Mouse (Mus musculus) small intestine, adult 10 weeks (tissue): Measurements from ENCODE around the gene Zfp235. TPM values are rescaled to one million over a fixed set of nuclear protein-coding genes. Genes with fewer than 3 reads are reported as not detected.

Source experiments
- polyA plus RNA-seq: library from polyadenylated mRNA; stranded (reverse); fragments of 350-450 nt; fragmentation: Illumina TruSeq; extraction: RNeasy Lipid Tissue Mini Kit (QIAGEN cat#74804); gene quantifications from one replicate; pipeline ENCODE4 v1.2.3, GENCODE M21; 2014; ENCODE audit warnings: low replicate concordance

Gene Zfp235
- polyA plus RNA-seq, result 4.6 TPM

DNA sequence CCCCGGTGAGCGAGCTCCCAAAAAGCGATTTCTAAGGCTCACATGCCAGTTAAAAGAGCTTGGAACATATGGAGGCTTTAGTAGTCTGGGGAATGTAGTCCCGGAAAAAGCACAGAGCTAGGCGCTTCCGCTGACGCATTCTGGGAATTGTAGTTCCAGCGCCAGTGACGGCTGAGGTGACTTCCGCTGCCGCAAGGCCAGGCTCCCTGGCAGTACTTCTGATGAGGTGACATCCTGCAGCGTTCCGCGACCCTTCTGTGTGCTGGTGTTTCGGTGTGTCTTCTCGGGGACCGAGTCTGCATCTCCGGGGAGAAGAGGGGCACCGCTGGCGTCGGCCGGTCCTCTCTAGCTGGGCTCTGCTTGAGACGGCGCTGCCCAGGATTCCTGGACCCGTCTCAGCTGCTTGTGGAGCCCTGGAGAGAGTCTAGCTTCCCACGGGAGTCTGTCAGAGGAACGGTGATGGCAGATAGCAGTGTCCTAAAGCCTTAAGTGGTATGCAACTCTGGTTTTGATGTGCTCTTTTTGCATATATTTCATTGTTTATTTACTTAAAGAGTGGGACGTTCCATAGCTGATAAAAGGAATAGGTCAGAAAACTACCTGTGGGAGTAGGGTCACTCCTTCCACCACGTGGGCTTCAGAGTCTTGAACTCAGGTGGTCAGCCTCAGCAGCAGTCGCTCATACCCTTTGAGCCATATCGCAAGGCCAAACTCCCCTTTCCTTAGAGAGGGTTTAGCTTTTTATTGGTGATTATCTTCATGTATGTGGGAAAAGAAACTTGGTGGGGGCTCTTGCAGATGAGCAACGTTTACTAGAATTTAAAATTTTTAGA, at the start of gene Zfp235:
Zfp235 (plus strand) TSS at position 174 of the 833 bp plus-strand sequence.

DNA sequence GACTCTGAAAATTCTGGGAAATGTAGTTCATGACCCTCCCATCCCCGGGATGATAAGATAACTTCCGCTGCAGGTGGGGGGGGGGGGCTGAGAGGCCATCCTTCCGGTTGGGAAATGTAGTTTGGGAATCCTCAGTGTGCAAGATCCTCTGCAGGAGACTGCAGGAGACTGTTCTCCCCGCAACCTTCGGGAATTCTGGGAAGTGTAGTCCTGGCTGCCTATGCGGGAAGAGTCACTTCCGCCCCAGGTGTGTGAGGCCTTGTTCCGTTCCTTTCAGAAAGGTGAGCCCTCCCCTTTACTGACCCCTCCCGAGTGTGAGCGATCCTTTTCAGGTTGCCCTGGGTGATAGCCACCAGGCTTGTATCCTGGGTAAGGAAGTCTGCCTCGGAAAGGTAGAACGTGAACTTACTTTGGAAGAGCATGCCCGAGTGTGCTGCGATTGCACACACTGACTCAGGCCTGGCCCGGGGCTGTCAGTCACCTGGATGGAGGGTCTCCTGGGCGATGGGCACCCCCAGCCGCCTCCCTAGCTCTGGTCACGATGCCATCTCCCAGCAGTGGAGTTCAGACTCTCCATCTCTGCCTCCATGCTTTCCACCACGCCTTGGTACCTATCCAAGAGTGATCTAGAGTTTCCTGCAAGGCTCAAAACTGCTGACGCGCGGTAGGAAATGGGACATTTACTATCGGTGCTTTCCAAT, 21.7 kb upstream of the Zfp235 start, which contains the start of gene Zfp112:
Zfp112 (plus strand) TSS at position 159 of the 701 bp plus-strand sequence.

DNA sequence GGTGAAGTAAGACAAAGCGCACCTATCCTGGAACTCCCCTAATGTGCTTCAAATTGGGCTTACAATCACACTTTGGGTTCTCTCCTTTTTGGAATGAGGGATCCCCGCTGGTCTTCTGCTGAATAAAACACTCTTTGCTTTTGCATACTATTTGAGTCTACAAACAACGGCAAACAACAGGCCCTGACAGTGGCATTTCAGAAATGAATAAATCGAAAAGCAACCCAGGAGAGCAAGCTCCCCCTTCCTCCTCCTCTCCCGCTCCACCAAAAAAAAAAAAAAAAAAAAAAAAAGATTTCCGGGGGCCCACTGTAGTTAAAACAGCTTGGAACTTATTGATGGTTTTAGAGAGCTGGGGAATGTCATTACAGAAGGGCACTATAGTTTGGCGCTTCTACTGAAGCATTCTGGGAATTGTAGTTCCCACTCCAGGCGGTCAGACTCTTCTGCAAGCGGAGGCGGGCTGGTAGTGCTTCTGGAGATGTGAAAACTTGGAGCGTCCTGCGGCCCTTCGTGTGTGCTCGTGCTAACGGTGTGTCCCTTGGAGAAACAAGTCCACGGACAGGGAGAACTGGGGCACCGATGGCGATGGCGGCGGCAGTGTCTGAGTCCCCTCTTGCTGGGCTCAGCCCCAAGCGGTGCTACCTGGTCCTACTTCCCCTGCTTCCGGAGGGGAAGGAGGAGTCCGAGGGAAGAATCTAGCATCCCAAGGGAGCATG, 40.8 kb downstream of the Zfp235 start, which contains the start of gene Zfp114:
Zfp114 (plus strand) TSS at position 443 of the 719 bp plus-strand sequence.

Other genes with a start within 250 kb of the Zfp235 start
- gene Vmn1r178, start 242.2 kb upstream of the Zfp235 start, polyA plus RNA-seq, result not detected
- not detected for gene Vmn1r179, start 207.2 kb upstream of the Zfp235 start, polyA plus RNA-seq
- not detected for gene Vmn1r180, start 183.5 kb upstream of the Zfp235 start, polyA plus RNA-seq
- not detected for gene Vmn1r181, start 159.6 kb upstream of the Zfp235 start, polyA plus RNA-seq
- gene V1rd19, start 132.5 kb upstream of the Zfp235 start, polyA plus RNA-seq, result not detected
- not detected for gene Vmn1r183, start 80.9 kb upstream of the Zfp235 start, polyA plus RNA-seq
- gene Zfp180, start 52.2 kb upstream of the Zfp235 start, polyA plus RNA-seq, result 7.6 TPM
- gene Zfp112, start 21.9 kb upstream of the Zfp235 start, polyA plus RNA-seq, result 1.0 TPM
- 0.11 TPM for gene Zfp114, start 40.9 kb downstream of the Zfp235 start, polyA plus RNA-seq
- 3.9 TPM for gene Zfp111, start 77.3 kb downstream of the Zfp235 start, polyA plus RNA-seq
- 1.0 TPM for gene Zfp109, start 103.4 kb downstream of the Zfp235 start, polyA plus RNA-seq
- 2.0 TPM for gene Zfp108, start 120.6 kb downstream of the Zfp235 start, polyA plus RNA-seq
- gene Zfp93, start 136.3 kb downstream of the Zfp235 start, polyA plus RNA-seq, result 2.7 TPM
- 2.2 TPM for gene Zfp61, start 167.1 kb downstream of the Zfp235 start, polyA plus RNA-seq
- 0.85 TPM for gene Zfp94, start 182.5 kb downstream of the Zfp235 start, polyA plus RNA-seq
- not detected for gene Tescl, start 199.8 kb downstream of the Zfp235 start, polyA plus RNA-seq
- not detected for gene Lypd5, start 215.0 kb downstream of the Zfp235 start, polyA plus RNA-seq
- 0.11 TPM for gene Kcnn4, start 236.1 kb downstream of the Zfp235 start, polyA plus RNA-seq